Mouse (Mus musculus): Measurements from ENCODE around the gene Cenpm.
"Not testable (repeated sequence)": the region's sequence is repeated elsewhere in the genome, so short reads cannot be mapped to it uniquely, and the experiment has no call there.

Cenpm gene

GRCm38 (mm10) chr15:82244115-82244804 lies at the start of gene Cenpm:
Gene Cenpm, minus strand, starts transcription at chr15:82244748.
- peak; percentile 80 for DNase-seq (ENCODE audit: low spot score)

- DNase-seq (ENCODE audit: low spot score): no peak
Measured at GRCm38 (mm10) chr15:82294059-82294458, 49.5 kb upstream of the Cenpm start.

GRCm38 (mm10) chr15:82293271-82293711 lies 48.7 kb upstream of the Cenpm start:
- DNase-seq (ENCODE audit: low spot score): no peak

- no peak for DNase-seq (ENCODE audit: low spot score)
Measured at GRCm38 (mm10) chr15:82292851-82293250, 48.3 kb upstream of the Cenpm start.

GRCm38 (mm10) chr15:82290252-82290651 lies 45.7 kb upstream of the Cenpm start:
- no peak for DNase-seq (ENCODE audit: low spot score)

- no peak for DNase-seq (ENCODE audit: low spot score)
Measured at GRCm38 (mm10) chr15:82286157-82286556, 41.6 kb upstream of the Cenpm start.

GRCm38 (mm10) chr15:82280638-82281037 lies 36.1 kb upstream of the Cenpm start:
- no peak for DNase-seq (ENCODE audit: low spot score)

GRCm38 (mm10) chr15:82277591-82277990 lies 33.0 kb upstream of the Cenpm start:
- no peak for DNase-seq (ENCODE audit: low spot score)

- no peak for DNase-seq (ENCODE audit: low spot score)
Measured at GRCm38 (mm10) chr15:82274927-82275901, 30.7 kb upstream of the Cenpm start.

GRCm38 (mm10) chr15:82274593-82274926 lies 30.0 kb upstream of the Cenpm start, which contains the start of gene Sept3:
Gene Sept3, plus strand, starts transcription at chr15:82274893.
- no peak for DNase-seq (ENCODE audit: low spot score)

- no peak for DNase-seq (ENCODE audit: low spot score)
Measured at GRCm38 (mm10) chr15:82272295-82272694, 27.7 kb upstream of the Cenpm start.

GRCm38 (mm10) chr15:82271201-82271600 lies 26.7 kb upstream of the Cenpm start:
- DNase-seq (ENCODE audit: low spot score): peak; percentile 58

GRCm38 (mm10) chr15:82268783-82269182 lies 24.2 kb upstream of the Cenpm start:
- DNase-seq (ENCODE audit: low spot score): no peak

GRCm38 (mm10) chr15:82268185-82268584 lies 23.6 kb upstream of the Cenpm start:
- no peak for DNase-seq (ENCODE audit: low spot score)

GRCm38 (mm10) chr15:82266356-82266755 lies 21.8 kb upstream of the Cenpm start:
- DNase-seq (ENCODE audit: low spot score): peak; percentile 62

GRCm38 (mm10) chr15:82259510-82259909 lies 15.0 kb upstream of the Cenpm start:
- peak; percentile 58 for DNase-seq (ENCODE audit: low spot score)

GRCm38 (mm10) chr15:82255944-82256383 lies 11.4 kb upstream of the Cenpm start:
- no peak for DNase-seq (ENCODE audit: low spot score)

- DNase-seq (ENCODE audit: low spot score): no peak
Measured at GRCm38 (mm10) chr15:82255248-82255647, 10.7 kb upstream of the Cenpm start.

- no peak for DNase-seq (ENCODE audit: low spot score)
Measured at GRCm38 (mm10) chr15:82252097-82252496, 7.5 kb upstream of the Cenpm start, which contains the start of gene 1500009C09Rik. Gene 1500009C09Rik, plus strand, starts transcription at chr15:82252397.

GRCm38 (mm10) chr15:82251579-82251978 lies 7.0 kb upstream of the Cenpm start:
- no peak for DNase-seq (ENCODE audit: low spot score)

GRCm38 (mm10) chr15:82247131-82247776 lies 2.7 kb upstream of the Cenpm start:
- no peak for DNase-seq (ENCODE audit: low spot score)

GRCm38 (mm10) chr15:82244805-82245161 lies 235 bp upstream of the Cenpm start:
- not testable (repeated sequence) for DNase-seq (ENCODE audit: low spot score)
